ENCODE assay signal across 15 mouse cellular contexts in the genomic region with DNA sequence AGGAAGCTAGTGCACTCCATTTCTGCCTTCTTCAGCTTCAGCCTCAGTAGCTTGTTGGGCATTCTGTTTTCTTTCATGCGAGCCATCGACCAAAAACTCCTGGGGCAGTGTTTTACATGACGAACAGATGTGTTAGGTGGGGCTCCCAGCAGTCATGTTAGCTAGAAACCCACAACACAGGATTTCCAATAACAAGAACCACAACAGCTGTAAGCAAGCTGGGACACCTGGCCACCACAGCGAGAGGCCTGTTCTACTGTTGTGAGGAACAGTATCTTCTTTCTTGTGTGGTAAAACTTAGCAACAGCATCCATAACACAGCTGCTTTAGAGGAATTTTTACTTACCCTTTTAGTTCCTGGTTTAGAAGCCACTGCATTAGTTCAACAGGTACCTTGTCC.
DNase-seq lines count a peak whose midpoint lies in the region; ATAC-seq and TF ChIP-seq lines count a peak whose summit lies in the region.
"Had no signal": no experiment of that assay in that cellular context is flagged by ENCODE, and none has a peak within 500 bp of the region (broad histone marks: within the 10 kb centered on the region; RNA-seq: fewer than 3 reads in every experiment).

No protein-coding gene starts in this region.

- 68% methylated on average over 4 of the region's 4 CpGs for WGBS in heart, embryonic 16.5 days
- WGBS in heart, embryonic 11.5 days (ENCODE audit: insufficient replicate concordance), result 74% methylated on average over 4 of the region's 4 CpGs
- WGBS in limb, embryonic 11.5 days, result 29% methylated on average over 4 of the region's 4 CpGs
- 82% methylated on average over 4 of the region's 4 CpGs for WGBS in forebrain, embryonic 14.5 days
- 76% methylated on average over 4 of the region's 4 CpGs for WGBS in midbrain, postnatal 0 days

- no peaks in the 10 kb centered on the region for H3K36me3 ChIP-seq in heart, embryonic 16.5 days (ENCODE audit: control insufficient read depth, insufficient read depth)
- no peaks in the 10 kb centered on the region for H3K36me3 ChIP-seq in heart, embryonic 11.5 days (ENCODE audit: control insufficient read depth, insufficient read depth, low read length)
- H3K36me3 ChIP-seq in limb, embryonic 11.5 days (ENCODE audit: control insufficient read depth, insufficient read depth, low read length), result no peaks in the 10 kb centered on the region
- no peaks in the 10 kb centered on the region for H3K36me3 ChIP-seq in forebrain, embryonic 14.5 days (ENCODE audit: control insufficient read depth, insufficient read depth, low read length)
- H3K36me3 ChIP-seq in midbrain, postnatal 0 days (ENCODE audit: insufficient read depth, low read length), result no peaks in the 10 kb centered on the region
- H3K36me3 ChIP-seq: intestine, embryonic 15.5 days; liver, embryonic 12.5 days had no signal

- H3K9ac ChIP-seq in heart, embryonic 16.5 days (ENCODE audit: low read length), result no peak overlapping the region
- H3K9ac ChIP-seq in heart, embryonic 11.5 days (ENCODE audit: low read depth, low read length), result no peak overlapping the region
- H3K9ac ChIP-seq in limb, embryonic 11.5 days (ENCODE audit: low read length), result no peak overlapping the region
- H3K9ac ChIP-seq in forebrain, embryonic 14.5 days (ENCODE audit: low read length), result no peak overlapping the region
- H3K9ac ChIP-seq in midbrain, postnatal 0 days (replicated peaks; ENCODE audit: low read length, poor library complexity, severe bottlenecking), result no peak overlapping the region
- H3K9ac ChIP-seq: intestine, embryonic 15.5 days; liver, embryonic 12.5 days had no signal

- no peaks in the 10 kb centered on the region for H3K9me3 ChIP-seq in heart, embryonic 16.5 days (replicated peaks; ENCODE audit: control insufficient read depth, low read length)
- no peaks in the 10 kb centered on the region for H3K9me3 ChIP-seq in heart, embryonic 11.5 days (replicated peaks; ENCODE audit: control insufficient read depth, low read length)
- H3K9me3 ChIP-seq in limb, embryonic 11.5 days (ENCODE audit: control insufficient read depth, low read length), result no peaks in the 10 kb centered on the region
- H3K9me3 ChIP-seq in forebrain, embryonic 14.5 days (replicated peaks; ENCODE audit: control insufficient read depth, low read length), result no peaks in the 10 kb centered on the region
- no peaks in the 10 kb centered on the region for H3K9me3 ChIP-seq in midbrain, postnatal 0 days (ENCODE audit: low read length)
- H3K9me3 ChIP-seq: intestine, embryonic 15.5 days; liver, embryonic 12.5 days had no signal

- peak; percentile 48 for DNase-seq in limb, embryonic 11.5 days (ENCODE audit: low spot score)
- DNase-seq in thymus, postnatal 10 days (ENCODE audit: low spot score in 2 of 2), result peak; percentile 74 to 88
- DNase-seq in forebrain, embryonic 14.5 days (ENCODE audit: low spot score), result no peak
- DNase-seq in adrenal gland, postnatal 25 days, result no peak
- DNase-seq in midbrain, postnatal 0 days (ENCODE audit: low spot score), result no peak
- DNase-seq: adrenal gland, postnatal 36 days; heart, postnatal 4 days; lung, postnatal 36 days; right cerebral cortex, postnatal 14 days had no signal

- H3K4me1 ChIP-seq in heart, embryonic 16.5 days (ENCODE audit: control insufficient read depth, insufficient read depth, low read length), result peaks cover 7% of the 10 kb centered on the region
- H3K4me1 ChIP-seq in heart, embryonic 11.5 days (ENCODE audit: control insufficient read depth, insufficient read depth, low read length), result peaks cover 2% of the 10 kb centered on the region; the same call in 1 of the 2 replicates
- peaks cover 38% of the 10 kb centered on the region for H3K4me1 ChIP-seq in limb, embryonic 11.5 days (ENCODE audit: control insufficient read depth, insufficient read depth, low read length)
- peaks cover 8% of the 10 kb centered on the region; the same call in 1 of the 2 replicates for H3K4me1 ChIP-seq in forebrain, embryonic 14.5 days (ENCODE audit: control insufficient read depth, insufficient read depth, low read length)
- H3K4me1 ChIP-seq in midbrain, postnatal 0 days (ENCODE audit: insufficient read depth, low read length), result 0 out of 2 replicates have a peak, but pooled peaks cover 4% of the 10 kb centered on the region
- H3K4me1 ChIP-seq: liver, embryonic 12.5 days had no signal

- ATAC-seq in heart, embryonic 16.5 days (replicated peaks; ENCODE audit: extremely low read depth, insufficient read depth, low FRiP score), result peak; percentile 64; the same call in 1 of the 2 replicates
- no peak for ATAC-seq in heart, embryonic 11.5 days (replicated peaks; ENCODE audit: insufficient number of reproducible peaks, low FRiP score, low TSS enrichment)
- peak; percentile 30 for ATAC-seq in CD4-positive, CD25-positive, alpha-beta regulatory T cell, adult 4 months
- peak; percentile 23; the same call in 1 of the 2 replicates for ATAC-seq in limb, embryonic 11.5 days (ENCODE audit: insufficient number of reproducible peaks, low FRiP score, low TSS enrichment, low read depth)
- ATAC-seq in forebrain, embryonic 14.5 days, result no peak
- no peak for ATAC-seq in midbrain, postnatal 0 days (ENCODE audit: low FRiP score)
- ATAC-seq: intestine, embryonic 15.5 days; liver, embryonic 12.5 days; Patski had no signal

- peak overlapping the region; percentile 6; the same call in 1 of the 2 replicates for H3K27ac ChIP-seq in heart, embryonic 16.5 days (ENCODE audit: low read length)
- no peak overlapping the region for H3K27ac ChIP-seq in heart, embryonic 11.5 days (ENCODE audit: low read depth, low read length)
- H3K27ac ChIP-seq in limb, embryonic 11.5 days (replicated peaks; ENCODE audit: low read depth, low read length), result no peak overlapping the region; the same call in 1 of the 2 replicates
- no peak overlapping the region for H3K27ac ChIP-seq in forebrain, embryonic 14.5 days (ENCODE audit: low read depth, low read length)
- no peak overlapping the region for H3K27ac ChIP-seq in midbrain, postnatal 0 days (ENCODE audit: low read depth, low read length)
- H3K27ac ChIP-seq: intestine, embryonic 15.5 days; liver, embryonic 12.5 days had no signal

- no peak for TF ChIP-seq CTCF in midbrain, postnatal 0 days (IDR thresholded peaks at IDR 0.05)

- H3K27me3 ChIP-seq in heart, embryonic 16.5 days (ENCODE audit: control insufficient read depth, insufficient read depth, low read length), result no peaks in the 10 kb centered on the region
- no peaks in the 10 kb centered on the region for H3K27me3 ChIP-seq in heart, embryonic 11.5 days (ENCODE audit: control insufficient read depth, insufficient read depth, low read length)
- H3K27me3 ChIP-seq in limb, embryonic 11.5 days (ENCODE audit: control insufficient read depth, insufficient read depth, low read length), result no peaks in the 10 kb centered on the region
- no peaks in the 10 kb centered on the region for H3K27me3 ChIP-seq in forebrain, embryonic 14.5 days (replicated peaks; ENCODE audit: control insufficient read depth, insufficient read depth, low read length)
- no peaks in the 10 kb centered on the region for H3K27me3 ChIP-seq in midbrain, postnatal 0 days (ENCODE audit: insufficient read depth, low read length)
- H3K27me3 ChIP-seq: intestine, embryonic 15.5 days; liver, embryonic 12.5 days; Patski had no signal

- H3K4me3 ChIP-seq in heart, embryonic 16.5 days (ENCODE audit: low read length), result no peak overlapping the region
- H3K4me3 ChIP-seq in heart, embryonic 11.5 days (ENCODE audit: low read depth, low read length), result no peak overlapping the region
- no peak overlapping the region for H3K4me3 ChIP-seq in limb, embryonic 11.5 days (ENCODE audit: low read depth, low read length)
- H3K4me3 ChIP-seq in forebrain, embryonic 14.5 days (ENCODE audit: low read depth, low read length), result no peak overlapping the region
- no peak overlapping the region for H3K4me3 ChIP-seq in midbrain, postnatal 0 days (ENCODE audit: low read depth, low read length)
- H3K4me3 ChIP-seq: intestine, embryonic 15.5 days; liver, embryonic 12.5 days had no signal

- no peak overlapping the region for H3K4me2 ChIP-seq in heart, embryonic 16.5 days (ENCODE audit: low read depth, low read length)
- H3K4me2 ChIP-seq in heart, embryonic 11.5 days, result no peak overlapping the region
- no peak overlapping the region for H3K4me2 ChIP-seq in limb, embryonic 11.5 days (ENCODE audit: low read depth, severe bottlenecking)
- H3K4me2 ChIP-seq in forebrain, embryonic 14.5 days (ENCODE audit: low read length), result no peak overlapping the region
- H3K4me2 ChIP-seq in midbrain, postnatal 0 days (ENCODE audit: low read depth, low read length, poor library complexity, severe bottlenecking), result no peak overlapping the region
- H3K4me2 ChIP-seq: intestine, embryonic 15.5 days; liver, embryonic 12.5 days had no signal

Comparison
In these comparisons a context has a peak if more than half of its experiments do, and no peak if none do; other contexts are left out.
1. ATAC-seq: peak in heart, embryonic 16.5 days (single experiment), CD4-positive, CD25-positive, alpha-beta regulatory T cell, adult 4 months (single experiment) and limb, embryonic 11.5 days (single experiment); none in heart, embryonic 11.5 days (single experiment), forebrain, embryonic 14.5 days (single experiment) and midbrain, postnatal 0 days (single experiment).
2. DNase-seq: peak in limb, embryonic 11.5 days (single experiment) and thymus, postnatal 10 days (2 of 2); none in forebrain, embryonic 14.5 days (single experiment), adrenal gland, postnatal 25 days (single experiment) and midbrain, postnatal 0 days (single experiment).